Mouse (Mus musculus): ENCODE measurements at regions not wholly inside any gene's neighbourhood (a gene's known extent, or its start where the extent isn't known, plus 50 kb on each side); places are given as distances from the start of the nearest gene placed in this dataset.

DNA sequence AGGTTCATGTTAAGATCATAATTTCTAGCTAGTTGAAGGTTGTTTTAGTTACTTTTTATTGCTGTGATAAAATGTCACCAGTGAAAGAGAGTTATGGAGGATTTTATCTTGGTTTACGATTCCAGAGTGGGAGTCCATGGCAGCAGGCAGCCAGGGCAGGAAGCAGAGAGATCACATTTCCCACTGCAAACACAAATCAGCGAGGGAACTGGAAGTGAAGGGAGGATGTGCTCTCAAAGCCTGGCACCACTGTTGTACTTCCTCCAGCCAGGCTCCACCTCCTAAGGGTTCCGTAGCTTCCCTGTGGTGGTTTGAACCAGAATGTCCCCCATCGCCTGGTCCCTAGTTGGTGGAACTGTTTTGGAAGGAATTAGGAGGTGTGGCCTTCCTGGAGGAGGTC lies 141.9 kb upstream of the Tsc22d1 start:
- H3K27me3 ChIP-seq = no peaks in the 10 kb centered on the region
- H3K9ac ChIP-seq = no peak overlapping the region
- no peak overlapping the region for H3K4me3 ChIP-seq (replicated peaks)
- WGBS (ENCODE audit: insufficient replicate concordance) = 40% methylated on average over 4 of the region's 4 CpGs
- no peak overlapping the region for H3K4me2 ChIP-seq
- peaks cover 5% of the 10 kb centered on the region for H3K4me1 ChIP-seq (replicated peaks)
- no peak overlapping the region for H3K27ac ChIP-seq
- no peak for ATAC-seq (ENCODE audit: low read depth)
- H3K36me3 ChIP-seq = no peaks in the 10 kb centered on the region
- no peak for DNase-seq
- H3K9me3 ChIP-seq (replicated peaks) = no peaks in the 10 kb centered on the region

DNA sequence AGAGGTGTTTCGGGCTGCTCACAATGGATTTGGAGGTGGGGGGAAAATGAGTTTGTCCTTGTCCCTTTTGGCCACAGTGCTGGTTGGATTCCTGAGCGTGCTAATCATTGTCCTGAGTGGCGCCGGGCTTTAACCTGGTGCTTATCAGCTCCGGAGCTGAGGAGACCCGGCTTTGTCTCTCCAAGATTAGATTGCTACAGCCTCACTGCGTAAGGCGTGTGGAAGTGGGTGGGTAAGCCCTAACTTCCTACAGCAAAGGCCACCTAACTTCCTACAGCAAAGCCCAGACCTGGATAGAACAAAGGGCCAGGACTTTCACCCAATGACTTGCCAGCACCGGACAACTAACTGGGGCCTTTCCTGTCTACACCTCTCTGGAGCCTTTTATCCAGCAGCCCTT lies 138.1 kb upstream of the Tsc22d1 start:
- no peaks in the 10 kb centered on the region for H3K9me3 ChIP-seq (replicated peaks)
- no peak overlapping the region for H3K4me2 ChIP-seq
- H3K27ac ChIP-seq = no peak overlapping the region
- DNase-seq (no peak), ATAC-seq (ENCODE audit: low read depth) (no peak)
- no peaks in the 10 kb centered on the region for H3K36me3 ChIP-seq
- WGBS (ENCODE audit: insufficient replicate concordance) = 16% methylated on average over 9 of the region's 9 CpGs
- H3K4me3 ChIP-seq (replicated peaks) = no peak overlapping the region
- no peaks in the 10 kb centered on the region for H3K27me3 ChIP-seq
- no peak overlapping the region for H3K9ac ChIP-seq
- H3K4me1 ChIP-seq (replicated peaks) = peaks cover 5% of the 10 kb centered on the region

DNA sequence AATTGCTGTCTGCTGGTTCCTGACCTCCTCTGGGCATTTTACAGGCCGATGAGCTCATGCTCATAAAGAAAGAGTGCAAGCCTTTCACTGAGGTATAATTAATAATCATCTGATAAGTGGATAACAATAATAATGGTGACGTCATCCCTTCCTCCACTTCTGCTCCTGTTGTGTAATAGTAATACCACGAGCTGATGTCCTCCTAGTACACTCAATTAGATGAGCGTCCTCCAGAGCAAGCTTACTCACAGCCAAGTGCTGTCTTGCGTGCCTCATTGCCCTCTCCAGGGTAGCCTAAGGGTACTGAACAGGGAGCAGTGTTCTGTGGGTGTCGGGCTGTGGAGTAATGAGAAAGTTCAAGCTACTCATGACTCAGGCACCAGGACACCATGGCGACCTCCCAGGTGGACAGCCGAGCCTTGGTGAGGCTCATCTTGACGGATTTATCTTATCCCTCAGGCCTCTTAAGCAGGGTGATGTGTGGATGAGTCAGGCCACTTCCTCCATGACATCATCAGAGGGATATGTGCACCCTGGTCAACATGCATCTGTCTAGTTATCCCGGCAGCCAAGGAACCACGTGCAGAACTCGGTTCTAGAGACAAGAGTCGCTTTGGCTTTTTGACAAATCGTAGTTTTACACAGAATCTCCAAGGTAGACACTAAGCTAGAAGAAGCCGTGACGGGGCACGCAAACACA lies 135.9 kb upstream of the Tsc22d1 start:
- Histone ChIP-seq H3K9me3 (replicated peaks) (no peaks in the 10 kb centered on the region), H3K4me3 (replicated peaks) (no peak overlapping the region), H3K9ac (no peak overlapping the region), H3K36me3 (no peaks in the 10 kb centered on the region), H3K4me1 (replicated peaks) (peaks cover 5% of the 10 kb centered on the region), H3K27ac (no peak overlapping the region), H3K4me2 (no peak overlapping the region), H3K27me3 (no peaks in the 10 kb centered on the region)
- DNase-seq (no peak), ATAC-seq (ENCODE audit: low read depth) (no peak)
- 66% methylated on average over 17 of the region's 17 CpGs for WGBS (ENCODE audit: insufficient replicate concordance)

DNA sequence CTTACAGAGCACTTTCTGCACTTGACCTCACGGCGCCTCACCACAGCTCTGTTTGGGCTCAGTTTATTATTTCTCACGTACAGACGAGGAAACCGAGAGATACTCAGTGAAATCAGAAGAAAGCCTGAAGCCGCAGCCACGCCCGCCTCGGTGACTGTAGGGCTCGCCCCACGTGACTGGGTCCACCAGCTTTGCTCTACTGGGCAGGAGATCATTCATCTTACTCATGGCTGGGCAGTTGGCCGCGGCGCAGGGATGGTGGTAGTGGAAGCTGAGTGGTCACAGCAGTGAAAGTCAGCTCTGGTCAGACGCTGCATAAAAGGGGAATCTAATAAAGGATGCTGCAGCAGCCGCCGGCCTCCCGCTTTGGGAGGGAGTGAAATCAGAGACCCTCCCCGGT lies 135.2 kb upstream of the Tsc22d1 start:
- no peaks in the 10 kb centered on the region for H3K27me3 ChIP-seq
- H3K4me3 ChIP-seq (replicated peaks) = no peak overlapping the region
- H3K36me3 ChIP-seq = no peaks in the 10 kb centered on the region
- H3K27ac ChIP-seq = no peak overlapping the region
- 64% methylated on average over 19 of the region's 19 CpGs for WGBS (ENCODE audit: insufficient replicate concordance)
- peaks cover 5% of the 10 kb centered on the region for H3K4me1 ChIP-seq (replicated peaks)
- no peak overlapping the region for H3K9ac ChIP-seq
- no peak overlapping the region for H3K4me2 ChIP-seq
- DNase-seq (no peak), ATAC-seq (ENCODE audit: low read depth) (no peak)
- no peaks in the 10 kb centered on the region for H3K9me3 ChIP-seq (replicated peaks)

DNA sequence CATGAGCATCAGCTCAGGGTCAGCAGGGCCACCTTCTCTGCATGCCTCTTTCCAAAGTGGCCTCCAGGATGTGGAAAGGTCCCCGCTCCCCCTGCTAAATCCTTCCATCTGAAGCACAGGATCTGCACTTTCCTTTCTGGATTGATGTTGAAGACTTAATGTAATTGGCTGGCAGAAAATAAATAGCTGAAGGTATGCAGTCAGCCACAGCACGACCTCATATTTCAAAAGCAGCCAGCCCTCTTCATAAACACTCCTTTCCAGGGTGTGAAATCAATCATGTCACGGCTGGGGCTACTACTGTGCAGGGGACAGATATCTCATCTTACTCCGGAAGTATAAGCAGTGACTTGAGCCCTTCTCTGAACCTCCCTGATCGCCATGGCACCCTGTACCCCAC lies 132.9 kb upstream of the Tsc22d1 start:
- no peaks in the 10 kb centered on the region for H3K36me3 ChIP-seq
- H3K9ac ChIP-seq = no peak overlapping the region
- no peak for DNase-seq
- H3K4me1 ChIP-seq (replicated peaks) = peaks cover 1% of the 10 kb centered on the region; the same call in 1 of the 2 replicates
- no peak for ATAC-seq (ENCODE audit: low read depth)
- H3K27ac ChIP-seq = no peak overlapping the region
- no peak overlapping the region for H3K4me3 ChIP-seq (replicated peaks)
- no peak overlapping the region for H3K4me2 ChIP-seq
- H3K27me3 ChIP-seq = no peaks in the 10 kb centered on the region
- 43% methylated on average over 5 of the region's 5 CpGs for WGBS (ENCODE audit: insufficient replicate concordance)
- no peaks in the 10 kb centered on the region for H3K9me3 ChIP-seq (replicated peaks)

DNA sequence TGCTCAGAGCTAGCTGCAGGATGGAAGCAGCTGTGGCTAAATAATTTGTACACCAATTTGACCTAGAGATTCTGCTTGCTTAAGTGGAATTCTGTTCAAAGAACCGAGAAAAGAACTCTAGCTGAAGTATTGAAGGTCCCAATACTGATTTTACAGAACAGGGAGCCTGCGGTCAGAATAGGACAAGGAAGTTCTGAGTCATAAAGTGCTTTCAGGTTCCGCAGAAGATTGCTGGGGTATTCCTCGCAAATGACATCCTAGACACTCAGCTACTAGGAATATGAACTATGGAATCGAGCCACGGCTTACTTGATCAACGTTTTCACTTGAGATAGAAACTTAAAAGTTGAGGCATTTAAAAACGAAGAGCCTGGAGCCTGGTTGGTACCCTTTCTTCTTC lies 127.0 kb upstream of the Tsc22d1 start:
- 59% methylated on average over 8 of the region's 8 CpGs for WGBS (ENCODE audit: insufficient replicate concordance)
- no peak overlapping the region for H3K4me2 ChIP-seq
- no peak overlapping the region for H3K4me3 ChIP-seq (replicated peaks)

DNA sequence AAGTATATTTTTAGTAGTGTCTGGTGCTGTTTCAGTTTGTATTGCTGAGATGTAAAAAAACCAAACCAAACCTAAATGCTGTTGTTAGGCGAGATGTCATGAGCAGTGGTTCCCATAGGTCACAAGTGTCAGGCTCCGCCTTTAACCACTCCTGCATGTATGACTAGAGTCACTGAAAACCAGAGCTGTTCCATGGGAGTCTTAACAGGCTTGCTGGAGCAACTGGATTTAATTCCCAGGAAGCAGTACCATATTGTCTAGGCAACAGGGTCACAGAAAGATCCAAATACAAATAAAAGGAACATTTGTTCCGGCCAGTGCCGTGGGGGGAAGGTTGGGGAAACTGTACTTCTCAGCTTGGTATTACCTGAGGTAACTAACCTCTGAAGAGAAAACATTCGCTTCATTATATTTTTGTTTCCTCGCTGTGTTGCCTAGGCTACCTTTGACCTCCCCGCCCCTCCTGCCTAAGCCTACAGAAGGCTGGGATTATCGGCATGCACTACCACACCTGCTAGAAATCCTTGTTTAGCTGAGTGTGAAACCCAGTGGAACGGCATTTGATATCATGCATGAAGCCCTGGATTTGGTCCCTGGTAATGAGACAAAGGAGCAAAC lies 124.3 kb upstream of the Tsc22d1 start:
- Histone ChIP-seq H3K4me2 (no peak overlapping the region), H3K9ac (no peak overlapping the region), H3K27me3 (no peaks in the 10 kb centered on the region), H3K27ac (no peak overlapping the region), H3K9me3 (replicated peaks) (no peaks in the 10 kb centered on the region), H3K4me3 (replicated peaks) (no peak overlapping the region), H3K36me3 (no peaks in the 10 kb centered on the region), H3K4me1 (replicated peaks) (no peaks in the 10 kb centered on the region)
- DNase-seq = no peak
- WGBS (ENCODE audit: insufficient replicate concordance) = 72% methylated on average over 9 of the region's 9 CpGs
- no peak for ATAC-seq (ENCODE audit: low read depth)

More for the DNA sequence above, 127.0 kb upstream of the Tsc22d1 start:
- Histone ChIP-seq H3K27ac (no peak overlapping the region), H3K27me3 (no peaks in the 10 kb centered on the region), H3K4me1 (replicated peaks) (no peaks in the 10 kb centered on the region), H3K36me3 (no peaks in the 10 kb centered on the region), H3K9me3 (replicated peaks) (no peaks in the 10 kb centered on the region), H3K9ac (no peak overlapping the region)
- DNase-seq (no peak), ATAC-seq (ENCODE audit: low read depth) (no peak)

DNA sequence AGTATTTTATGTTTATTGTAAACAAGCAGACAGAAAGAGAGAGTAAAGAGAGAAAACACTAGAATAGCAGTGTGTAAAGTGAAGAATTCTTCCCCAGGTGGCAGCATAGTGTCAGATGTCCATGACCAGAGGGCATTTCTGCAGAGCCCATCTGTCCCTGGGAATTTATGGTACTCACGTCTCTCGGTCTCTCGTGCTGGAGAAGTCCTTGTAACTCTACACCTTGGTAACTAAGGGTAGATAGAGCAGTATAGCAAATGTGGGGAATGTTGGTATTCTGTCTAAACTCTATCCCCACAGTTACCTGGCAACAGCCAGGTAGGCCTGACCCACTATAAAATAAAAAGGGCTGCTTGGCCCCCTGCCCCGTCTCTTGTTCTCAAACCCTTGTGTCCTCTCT lies 122.5 kb upstream of the Tsc22d1 start:
- Histone ChIP-seq H3K9ac (no peak overlapping the region), H3K27me3 (no peaks in the 10 kb centered on the region), H3K4me1 (replicated peaks) (no peaks in the 10 kb centered on the region), H3K27ac (no peak overlapping the region), H3K4me3 (replicated peaks) (no peak overlapping the region), H3K4me2 (no peak overlapping the region), H3K9me3 (replicated peaks) (no peaks in the 10 kb centered on the region), H3K36me3 (no peaks in the 10 kb centered on the region)
- ATAC-seq (ENCODE audit: low read depth) (no peak), DNase-seq (no peak)
- 35% methylated on average over 4 of the region's 4 CpGs for WGBS (ENCODE audit: insufficient replicate concordance)

DNA sequence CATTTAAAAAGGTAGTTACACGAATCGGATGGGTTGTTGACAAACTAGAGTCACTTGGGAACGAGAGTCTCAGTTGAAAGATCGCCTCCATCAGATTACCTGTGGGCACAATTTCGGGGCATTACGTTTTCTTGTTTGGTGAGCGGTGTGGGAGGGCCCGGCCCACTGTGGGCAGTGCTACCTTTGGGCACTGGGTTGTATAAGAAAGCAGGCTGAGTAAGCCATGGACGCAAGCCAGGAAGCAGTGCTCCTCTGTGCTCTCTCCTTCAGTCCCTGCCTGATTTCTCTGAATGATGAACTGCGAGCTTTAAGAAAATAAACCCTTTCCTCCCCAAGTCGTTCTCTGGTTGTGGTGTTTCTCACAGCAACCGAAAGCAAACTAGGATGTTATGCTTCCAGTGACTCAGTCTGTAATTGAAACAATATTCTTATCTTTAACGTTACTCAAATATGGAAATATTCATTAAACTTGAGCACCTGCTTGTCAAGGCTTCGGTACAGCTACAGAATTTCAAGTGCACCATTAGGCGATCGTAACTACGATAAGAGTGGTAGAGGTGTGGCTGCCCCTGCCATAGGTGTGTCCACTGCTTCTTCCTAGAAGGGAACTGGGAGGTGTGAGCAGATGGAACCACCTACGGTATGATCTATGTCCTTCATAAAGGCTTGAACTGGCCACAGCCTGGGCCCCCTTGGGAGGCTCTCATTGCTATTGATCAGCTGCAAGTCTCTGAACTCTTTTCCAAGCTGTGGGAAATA lies 119.2 kb upstream of the Tsc22d1 start:
- ATAC-seq (ENCODE audit: low read depth) (no peak), DNase-seq (no peak)
- H3K27ac ChIP-seq = no peak overlapping the region
- H3K4me2 ChIP-seq = no peak overlapping the region
- no peak overlapping the region for H3K4me3 ChIP-seq (replicated peaks)
- H3K9me3 ChIP-seq (replicated peaks) = no peaks in the 10 kb centered on the region
- 74% methylated on average over 18 of the region's 18 CpGs for WGBS (ENCODE audit: insufficient replicate concordance)
- H3K36me3 ChIP-seq = no peaks in the 10 kb centered on the region
- H3K27me3 ChIP-seq = no peaks in the 10 kb centered on the region
- H3K4me1 ChIP-seq (replicated peaks) = no peaks in the 10 kb centered on the region
- H3K9ac ChIP-seq = no peak overlapping the region

DNA sequence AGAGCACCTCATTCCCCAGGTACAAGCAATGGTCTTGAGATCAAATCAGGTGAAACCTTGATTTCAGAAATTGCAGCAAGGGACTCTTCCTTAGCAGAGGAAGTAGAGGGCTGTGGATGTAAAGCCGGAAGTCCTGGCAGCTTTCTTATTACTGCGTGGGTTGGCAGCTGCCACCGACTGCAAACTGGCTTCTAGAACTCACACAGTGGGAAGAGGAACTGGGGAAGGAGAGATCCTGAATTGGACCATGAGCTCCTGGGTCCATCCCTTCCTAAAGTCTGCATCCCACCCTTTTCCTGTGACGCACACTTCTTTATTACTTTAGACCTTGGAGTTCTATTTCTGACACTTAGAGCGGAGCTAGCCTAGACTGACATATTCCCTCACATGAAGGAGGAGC lies 116.9 kb upstream of the Tsc22d1 start:
- Histone ChIP-seq H3K27ac (no peak overlapping the region), H3K9me3 (replicated peaks) (no peaks in the 10 kb centered on the region), H3K4me2 (no peak overlapping the region), H3K9ac (no peak overlapping the region), H3K4me3 (replicated peaks) (no peak overlapping the region), H3K4me1 (replicated peaks) (no peaks in the 10 kb centered on the region), H3K36me3 (no peaks in the 10 kb centered on the region), H3K27me3 (no peaks in the 10 kb centered on the region)
- no peak for DNase-seq
- ATAC-seq (ENCODE audit: low read depth) = no peak
- WGBS (ENCODE audit: insufficient replicate concordance) = 70% methylated on average over 5 of the region's 5 CpGs

DNA sequence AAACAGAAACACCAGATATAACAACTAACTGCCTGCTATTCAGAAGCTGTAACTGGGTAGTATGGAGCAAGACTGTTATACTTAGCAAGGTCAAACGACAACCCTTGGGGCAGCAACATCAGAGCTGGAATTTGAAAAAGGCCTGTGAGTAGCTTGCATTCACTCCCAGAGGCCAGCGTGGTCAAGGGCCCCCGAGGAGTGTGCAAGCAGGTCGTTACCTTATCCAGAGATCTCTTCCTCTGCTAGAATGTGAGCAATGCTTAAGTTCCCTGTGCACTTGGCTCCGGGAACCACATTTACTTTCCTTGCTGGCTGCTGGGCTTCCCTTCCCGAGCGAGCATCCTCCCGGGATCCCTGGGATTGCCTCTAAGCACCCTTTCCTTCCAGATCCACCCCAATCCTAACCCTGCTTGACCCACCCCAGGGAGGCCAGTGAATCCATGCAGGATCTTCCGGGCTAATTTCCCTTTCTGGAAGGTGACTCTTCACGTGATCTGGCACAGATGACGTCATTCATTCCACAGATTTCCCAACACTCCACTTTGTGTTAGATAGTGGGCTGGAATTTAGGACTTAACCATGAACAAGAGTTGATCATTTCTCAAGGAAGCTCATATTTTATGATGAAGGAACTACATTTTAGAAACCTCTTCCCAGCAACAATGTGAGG lies 112.3 kb upstream of the Tsc22d1 start:
- DNase-seq (no peak), ATAC-seq (ENCODE audit: low read depth) (no peak)
- H3K9me3 ChIP-seq (replicated peaks) = no peaks in the 10 kb centered on the region
- WGBS (ENCODE audit: insufficient replicate concordance) = 51% methylated on average over 11 of the region's 11 CpGs
- H3K27ac ChIP-seq = no peak overlapping the region
- no peaks in the 10 kb centered on the region for H3K4me1 ChIP-seq (replicated peaks)
- H3K4me3 ChIP-seq (replicated peaks) = no peak overlapping the region
- no peak overlapping the region for H3K9ac ChIP-seq
- H3K36me3 ChIP-seq = no peaks in the 10 kb centered on the region
- no peaks in the 10 kb centered on the region for H3K27me3 ChIP-seq
- H3K4me2 ChIP-seq = no peak overlapping the region
